In genomic region chr1:18522902-18523301, GRCm38 (mm10) we compare ENCODE assay signal across 17 mouse cellular contexts.
"Had no signal": no experiment of that assay in that cellular context is flagged by ENCODE, and none has a peak within 500 bp of the region (broad histone marks: within the 10 kb centered on the region; RNA-seq: fewer than 3 reads in every experiment).

No protein-coding gene starts in this region.

- H3K27ac ChIP-seq: neural tube, embryonic 12.5 days; neural tube, embryonic 13.5 days; neural tube, embryonic 15.5 days; stomach, embryonic 15.5 days; stomach, postnatal 0 days had no signal

- H3K27me3 ChIP-seq: neural tube, embryonic 12.5 days; neural tube, embryonic 13.5 days; neural tube, embryonic 15.5 days; stomach, embryonic 15.5 days had no signal

- H3K4me3 ChIP-seq: neural tube, embryonic 12.5 days; neural tube, embryonic 13.5 days; neural tube, embryonic 15.5 days; stomach, embryonic 15.5 days had no signal

- H3K4me2 ChIP-seq: neural tube, embryonic 12.5 days; neural tube, embryonic 13.5 days; neural tube, embryonic 15.5 days; stomach, embryonic 15.5 days had no signal

- H3K36me3 ChIP-seq: neural tube, embryonic 12.5 days; neural tube, embryonic 13.5 days; neural tube, embryonic 15.5 days; stomach, embryonic 15.5 days had no signal

- H3K9ac ChIP-seq: neural tube, embryonic 12.5 days; neural tube, embryonic 13.5 days; neural tube, embryonic 15.5 days; stomach, embryonic 15.5 days had no signal

- H3K4me1 ChIP-seq: neural tube, embryonic 12.5 days; neural tube, embryonic 13.5 days; neural tube, embryonic 15.5 days; stomach, embryonic 15.5 days had no signal

- DNase-seq: retina, postnatal 1 day; right cerebral cortex, adult 18-20 months; right cerebral cortex, postnatal 14 days; right cerebral cortex, postnatal 25 days; right cerebral cortex, postnatal 4 days; spleen, adult 18-20 months; thymus, adult 18-20 months; thymus, adult 2 months; thymus, postnatal 14 days; thymus, postnatal 25 days; thymus, postnatal 36 days; thymus, postnatal 4 days had no signal

- H3K9me3 ChIP-seq: neural tube, embryonic 12.5 days; neural tube, embryonic 13.5 days; neural tube, embryonic 15.5 days; stomach, embryonic 15.5 days had no signal
